Comparison of ENCODE assay signal across 9 mouse cellular contexts in the genomic region with DNA sequence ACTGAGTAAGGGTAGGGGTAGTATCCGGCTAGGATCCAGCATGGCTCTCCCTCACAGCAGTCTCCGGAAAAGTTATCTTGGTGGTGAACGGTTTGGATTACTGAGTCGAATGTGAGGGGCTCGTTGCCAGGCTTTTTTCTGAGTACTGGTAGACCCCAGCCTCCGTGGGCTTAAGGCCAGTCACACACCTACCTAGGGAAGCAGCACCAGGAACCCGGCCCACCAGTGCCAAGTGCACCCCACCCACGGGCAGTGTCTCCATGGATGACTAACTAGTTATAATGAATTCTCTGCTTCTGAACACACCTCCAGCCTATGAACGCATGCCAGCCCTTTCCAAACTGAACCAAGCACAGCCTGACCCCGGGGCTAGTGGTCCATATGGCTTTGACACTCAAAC. TPM values are rescaled to one million over a fixed set of nuclear protein-coding genes. Genes with fewer than 3 reads are reported as not detected.
DNase-seq lines count a peak whose midpoint lies in the region; ATAC-seq and TF ChIP-seq lines count a peak whose summit lies in the region.
"Had no signal": no experiment of that assay in that cellular context is flagged by ENCODE, and none has a peak within 500 bp of the region (broad histone marks: within the 10 kb centered on the region; RNA-seq: fewer than 3 reads in every experiment).

No protein-coding gene starts in this region.

- peaks cover 41% of the 10 kb centered on the region for H3K27me3 ChIP-seq in neural tube, embryonic 11.5 days (ENCODE audit: control insufficient read depth, insufficient read depth, low read length)
- H3K27me3 ChIP-seq in thymus, adult 2 months (ENCODE audit: control insufficient read depth, insufficient read depth, low read length): peaks cover 8% of the 10 kb centered on the region; the same call in 1 of the 2 replicates

- no peak for TF ChIP-seq CTCF in thymus, adult 2 months (IDR thresholded peaks at IDR 0.05; ENCODE audit: borderline replicate concordance, control insufficient read depth, extremely low read depth, insufficient read depth, low read length, poor library complexity)

- ATAC-seq in neural tube, embryonic 11.5 days (ENCODE audit: insufficient read depth, low FRiP score, low TSS enrichment): no peak

- no peak for TF ChIP-seq POLR2A in thymus, adult 2 months (IDR thresholded peaks at IDR 0.05; ENCODE audit: control insufficient read depth, extremely low read depth, insufficient read depth, low read length, poor library complexity)

- no peaks in the 10 kb centered on the region for H3K9me3 ChIP-seq in neural tube, embryonic 11.5 days (ENCODE audit: control insufficient read depth, low read length)
- H3K9me3 ChIP-seq: liver, embryonic 15.5 days had no signal

- peak overlapping the region; percentile 98 for H3K4me2 ChIP-seq in neural tube, embryonic 11.5 days (ENCODE audit: low read depth)

- WGBS in neural tube, embryonic 11.5 days: 10% methylated on average over 10 of the region's 10 CpGs
- 18% methylated on average over 10 of the region's 10 CpGs for WGBS in thymus, adult 2 months

- no peaks in the 10 kb centered on the region for H3K4me1 ChIP-seq in neural tube, embryonic 11.5 days (ENCODE audit: control insufficient read depth, insufficient read depth, low read length)
- H3K4me1 ChIP-seq in thymus, adult 2 months (replicated peaks; ENCODE audit: control insufficient read depth, insufficient read depth, low read length): no peaks in the 10 kb centered on the region

- no peaks in the 10 kb centered on the region for H3K36me3 ChIP-seq in neural tube, embryonic 11.5 days (ENCODE audit: control insufficient read depth, insufficient read depth, low read length)
- H3K36me3 ChIP-seq in thymus, adult 2 months (ENCODE audit: control insufficient read depth, insufficient read depth, low read length): no peaks in the 10 kb centered on the region
- H3K36me3 ChIP-seq: liver, embryonic 15.5 days had no signal

- peak overlapping the region; percentile 75 for H3K9ac ChIP-seq in neural tube, embryonic 11.5 days (ENCODE audit: low read length)
- H3K9ac ChIP-seq: liver, embryonic 15.5 days had no signal

- peak; percentile 72 to 77 for DNase-seq in cerebellum, postnatal 10 days
- DNase-seq in cerebellum, adult 11-12 months: no peak
- DNase-seq in neural tube, embryonic 11.5 days (ENCODE audit: low spot score): peak; percentile 19
- DNase-seq in neural tube, embryonic 10.5 days (ENCODE audit: extremely low spot score, low spot score): no peak
- DNase-seq in layer of hippocampus, adult 9-11 months: peak; percentile 53
- DNase-seq in right cerebral cortex, adult 18-20 months: peak; percentile 73
- DNase-seq in thymus, adult 2 months: no peak
- no peak for DNase-seq in spleen, adult 12 weeks (ENCODE audit: low spot score)

- no peak overlapping the region for H3K27ac ChIP-seq in neural tube, embryonic 11.5 days (ENCODE audit: low read depth, low read length)
- no peak overlapping the region for H3K27ac ChIP-seq in thymus, adult 2 months (ENCODE audit: control insufficient read depth, insufficient read depth, low read length)
- H3K27ac ChIP-seq: liver, embryonic 15.5 days had no signal

- peak overlapping the region; percentile 68; the same call in 1 of the 2 replicates for H3K4me3 ChIP-seq in neural tube, embryonic 11.5 days (ENCODE audit: low read depth, low read length)
- no peak overlapping the region for H3K4me3 ChIP-seq in thymus, adult 2 months (ENCODE audit: control insufficient read depth, insufficient read depth, low read length)

RNA-seq across cellular contexts. Expression of a gene that starts 1.6 kb away (rescaled TPM):
- 18.0 and 19.1 TPM in 2 replicates for polyA plus RNA-seq in neural tube, embryonic 11.5 days (2014; fragmentation: Nextera tagmentation; extraction: Ambion mirVana)
- 0.08 and 0.19 TPM in 2 replicates for polyA plus RNA-seq in thymus, adult 2 months (2012; rRNA removed)

Comparison
In these comparisons a context has a peak if more than half of its experiments do, and no peak if none do; other contexts are left out.
1. DNase-seq: peak in cerebellum, postnatal 10 days (2 of 2), neural tube, embryonic 11.5 days (single experiment), layer of hippocampus, adult 9-11 months (single experiment) and right cerebral cortex, adult 18-20 months (single experiment); none in cerebellum, adult 11-12 months (single experiment), neural tube, embryonic 10.5 days (single experiment), thymus, adult 2 months (single experiment) and spleen, adult 12 weeks (single experiment).
2. RNA of a gene that starts 1.6 kb away (polyA plus RNA-seq): 18.0 to 19.1 TPM in neural tube, embryonic 11.5 days; 0.08 to 0.19 TPM in thymus, adult 2 months; every median in the first group is over 10 times any median in the second.